Mouse (Mus musculus) embryonic facial prominence, embryonic 14.5 days (tissue): ENCODE data around the gene Anks1b. TPM values are rescaled to one million over a fixed set of nuclear protein-coding genes. Genes with fewer than 3 reads are reported as not detected.

Experiments used
- ATAC-seq: fragments of 200-750 bp; cut with Nextera tagmentation; 2 replicates; pipeline ENCODE4 v1.8.0; 2017; ENCODE audit warnings: low read depth, moderate number of reproducible peaks, moderate TSS enrichment
- DNase-seq: peaks from one replicate; pipeline ENCODE4 v3.0.0-alpha.2; 2015; ENCODE audit warnings: low spot score
- H3K27ac ChIP-seq: fragments of 300-500 bp; sonication (generic); replicated peaks from 2 replicates; pipeline ENCODE4 v1.5.1; 2014; ENCODE audit warnings: low read depth, mild to moderate bottlenecking, low read length, moderate library complexity
- H3K27me3 ChIP-seq: fragments of 300-500 bp; sonication (generic); replicated peaks from 2 replicates; pipeline ENCODE4 v1.6.1; 2014; ENCODE audit warnings: low read length; ENCODE audit not compliant: control insufficient read depth, insufficient read depth
- H3K36me3 ChIP-seq: fragments of 300-500 bp; sonication (generic); 2 replicates; pipeline ENCODE4 v1.6.1; 2014; ENCODE audit warnings: low read length, mixed read lengths; ENCODE audit not compliant: control insufficient read depth, insufficient read depth
- H3K4me1 ChIP-seq: fragments of 300-500 bp; sonication (generic); 2 replicates; pipeline ENCODE4 v1.6.1; 2014; ENCODE audit warnings: antibody characterized with exemption, low read length; ENCODE audit not compliant: control insufficient read depth, insufficient read depth
- H3K4me2 ChIP-seq: fragments of 300-500 bp; sonication (generic); 2 replicates; pipeline ENCODE4 v1.6.1; 2014; ENCODE audit warnings: low read depth, mild to moderate bottlenecking, low read length, moderate library complexity, mixed read lengths
- H3K4me3 ChIP-seq: fragments of 300-500 bp; sonication (generic); 2 replicates; pipeline ENCODE4 v1.5.1; 2014; ENCODE audit warnings: low read depth, mild to moderate bottlenecking, low read length
- H3K9ac ChIP-seq: fragments of 300-500 bp; sonication (generic); 2 replicates; pipeline ENCODE4 v1.6.1; 2014; ENCODE audit warnings: low read depth, mild to moderate bottlenecking, low read length, moderate library complexity, mixed read lengths
- H3K9me3 ChIP-seq: fragments of 300-500 bp; sonication (generic); 2 replicates; pipeline ENCODE4 v1.6.1; 2016; ENCODE audit warnings: low read length; ENCODE audit not compliant: control insufficient read depth
- WGBS: fragments of 180-500 bp; shearing (Covaris S2); extraction: QIAGEN DNeasy Blood & Tissue Kit; methylation state at CpG from one replicate; pipeline ENCODE4 v1.1.7; 2014; 5-methylcytosine and 5-hydroxymethylcytosine counted together
- polyA plus RNA-seq: library from polyadenylated mRNA; unstranded; fragments of >200 nt; fragmentation: Nextera tagmentation; extraction: Ambion mirVana; gene quantifications from 2 replicates; pipeline ENCODE4 v1.2.1, GENCODE M21; 2014

Gene Anks1b
- polyA plus RNA-seq, 1 experiment from 2014 or later: 2.2 TPM

DNA sequence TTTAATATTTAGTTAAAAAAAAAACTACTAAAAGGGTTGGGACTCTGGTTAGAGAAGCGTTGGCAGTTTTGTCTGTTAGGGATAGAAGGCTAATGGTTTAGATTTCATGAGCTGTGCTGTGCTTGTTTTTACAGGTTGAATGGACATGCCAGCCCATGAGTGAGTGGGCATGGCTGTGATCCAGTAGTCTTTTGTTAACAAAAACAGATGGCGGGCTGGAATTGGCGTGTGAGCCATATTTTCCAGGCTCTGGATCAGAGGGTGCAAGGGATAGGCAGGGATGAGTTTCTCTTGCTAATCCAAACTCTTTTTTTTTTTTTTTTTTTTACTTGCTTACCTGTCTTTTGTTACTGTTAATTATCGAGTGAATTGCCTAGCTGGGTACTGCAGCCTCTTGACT lies 38.6 kb downstream of the Anks1b start:
- no peak for ATAC-seq
- 77% methylated on average over 4 of the region's 4 CpGs for WGBS
- H3K9me3 ChIP-seq: no peaks in the 10 kb centered on the region
- H3K4me2 ChIP-seq: no peak overlapping the region
- no peak overlapping the region for H3K27ac ChIP-seq
- no peak overlapping the region for H3K9ac ChIP-seq
- no peak overlapping the region for H3K4me3 ChIP-seq
- H3K4me1 ChIP-seq: no peaks in the 10 kb centered on the region
- no peak for DNase-seq
- no peaks in the 10 kb centered on the region for H3K36me3 ChIP-seq
- no peaks in the 10 kb centered on the region for H3K27me3 ChIP-seq

DNA sequence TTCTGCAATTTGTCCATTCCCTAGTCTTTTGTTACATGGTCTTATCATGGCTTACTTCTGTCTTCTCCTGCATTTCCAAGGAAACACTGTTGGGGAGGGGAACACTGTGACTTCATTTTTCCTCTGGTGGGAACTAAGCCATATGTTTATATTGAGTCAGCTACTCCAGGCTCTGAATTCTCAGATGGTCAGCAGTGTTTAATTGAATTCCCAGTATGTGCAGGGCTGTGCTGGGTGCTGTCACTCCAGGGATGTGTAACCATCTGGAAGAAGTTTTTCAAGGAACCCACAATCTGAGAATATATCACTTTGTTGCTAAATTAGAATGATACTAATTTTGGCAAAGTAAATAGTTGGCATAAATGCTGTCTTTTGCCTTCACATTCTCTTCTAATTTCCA lies 39.9 kb downstream of the Anks1b start:
- no peaks in the 10 kb centered on the region for H3K9me3 ChIP-seq
- H3K4me3 ChIP-seq: no peak overlapping the region
- no peak overlapping the region for H3K27ac ChIP-seq
- H3K9ac ChIP-seq: no peak overlapping the region
- ATAC-seq (no peak), DNase-seq (no peak)
- no peaks in the 10 kb centered on the region for H3K27me3 ChIP-seq
- no peaks in the 10 kb centered on the region for H3K4me1 ChIP-seq
- no peak overlapping the region for H3K4me2 ChIP-seq
- H3K36me3 ChIP-seq: no peaks in the 10 kb centered on the region

DNA sequence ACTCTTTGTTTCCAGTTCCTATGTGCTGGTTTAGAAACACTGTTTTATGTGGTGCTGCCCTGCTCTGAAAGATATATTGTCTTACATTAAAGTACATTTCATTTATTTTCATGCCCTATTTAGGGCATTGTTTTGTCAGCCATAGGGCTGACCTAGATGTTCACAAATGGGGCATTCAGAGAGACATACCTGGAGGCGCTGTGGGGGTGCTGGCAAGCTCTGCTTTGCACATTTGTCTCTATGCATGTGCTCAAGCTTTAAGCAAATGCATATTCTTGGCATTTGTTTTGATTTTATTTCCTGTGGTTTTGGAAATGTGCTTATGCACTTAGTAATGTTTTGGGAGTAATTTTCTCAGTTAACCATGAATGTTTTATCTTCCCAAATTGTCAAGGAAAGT lies 43.8 kb downstream of the Anks1b start:
- WGBS: 64% methylated on average over 1 of the region's 1 CpGs
- Histone ChIP-seq H3K4me3 (no peak overlapping the region), H3K9ac (no peak overlapping the region), H3K27me3 (no peaks in the 10 kb centered on the region), H3K36me3 (no peaks in the 10 kb centered on the region), H3K4me1 (no peaks in the 10 kb centered on the region), H3K4me2 (no peak overlapping the region), H3K9me3 (no peaks in the 10 kb centered on the region), H3K27ac (no peak overlapping the region)
- DNase-seq (no peak), ATAC-seq (no peak)

DNA sequence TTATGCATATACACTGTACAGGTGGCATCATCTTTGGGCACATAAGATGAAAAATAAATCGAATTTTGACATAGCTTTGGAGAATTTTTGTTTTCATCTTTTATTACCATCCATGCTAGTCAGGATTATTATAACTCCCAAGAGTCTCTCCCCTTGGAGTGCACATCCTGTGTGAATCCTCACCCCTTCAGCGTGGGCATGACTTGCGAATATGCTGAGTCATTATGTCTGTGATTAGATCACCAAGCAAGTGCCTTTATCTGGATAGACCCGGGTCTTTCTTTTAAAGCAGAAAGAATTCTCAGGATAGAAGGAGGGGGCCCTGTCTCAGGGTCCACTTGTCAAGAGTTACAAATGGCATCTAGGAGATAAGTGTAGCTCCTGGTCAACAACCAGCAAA lies 48.7 kb downstream of the Anks1b start:
- Histone ChIP-seq H3K4me1 (no peaks in the 10 kb centered on the region), H3K4me3 (no peak overlapping the region), H3K9me3 (peaks cover 14% of the 10 kb centered on the region; the same call in 1 of the 2 replicates), H3K27ac (no peak overlapping the region), H3K27me3 (no peaks in the 10 kb centered on the region), H3K9ac (no peak overlapping the region), H3K36me3 (no peaks in the 10 kb centered on the region), H3K4me2 (no peak overlapping the region)
- WGBS: 84% methylated on average over 4 of the region's 4 CpGs
- DNase-seq (no peak), ATAC-seq (no peak)

DNA sequence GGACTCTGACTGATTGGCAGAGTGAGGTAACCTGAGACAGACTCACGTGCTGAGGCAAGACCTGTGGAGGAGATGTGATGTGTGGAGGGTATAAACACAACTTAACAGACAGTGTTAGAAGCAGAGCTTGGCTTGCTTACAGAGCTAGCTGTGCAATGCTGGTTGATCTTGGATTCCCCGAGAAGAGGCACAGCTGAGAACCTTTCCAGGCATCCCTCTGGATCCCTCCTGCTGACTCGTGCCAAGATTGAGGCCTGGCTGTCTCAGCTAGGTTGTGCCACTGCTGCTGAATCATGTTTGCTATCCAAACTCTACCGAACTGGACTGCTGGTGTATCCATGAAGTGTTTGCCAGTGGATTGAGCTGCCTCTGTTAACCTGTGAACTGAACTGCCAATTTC lies 68.9 kb downstream of the Anks1b start:
- 64% methylated on average over 4 of the region's 4 CpGs for WGBS
- no peak overlapping the region for H3K27ac ChIP-seq
- no peak overlapping the region for H3K4me3 ChIP-seq
- H3K9ac ChIP-seq: no peak overlapping the region
- no peak for ATAC-seq
- H3K4me1 ChIP-seq: no peaks in the 10 kb centered on the region
- no peaks in the 10 kb centered on the region for H3K27me3 ChIP-seq
- H3K36me3 ChIP-seq: no peaks in the 10 kb centered on the region
- DNase-seq: no peak
- no peak overlapping the region for H3K4me2 ChIP-seq
- H3K9me3 ChIP-seq: no peaks in the 10 kb centered on the region

DNA sequence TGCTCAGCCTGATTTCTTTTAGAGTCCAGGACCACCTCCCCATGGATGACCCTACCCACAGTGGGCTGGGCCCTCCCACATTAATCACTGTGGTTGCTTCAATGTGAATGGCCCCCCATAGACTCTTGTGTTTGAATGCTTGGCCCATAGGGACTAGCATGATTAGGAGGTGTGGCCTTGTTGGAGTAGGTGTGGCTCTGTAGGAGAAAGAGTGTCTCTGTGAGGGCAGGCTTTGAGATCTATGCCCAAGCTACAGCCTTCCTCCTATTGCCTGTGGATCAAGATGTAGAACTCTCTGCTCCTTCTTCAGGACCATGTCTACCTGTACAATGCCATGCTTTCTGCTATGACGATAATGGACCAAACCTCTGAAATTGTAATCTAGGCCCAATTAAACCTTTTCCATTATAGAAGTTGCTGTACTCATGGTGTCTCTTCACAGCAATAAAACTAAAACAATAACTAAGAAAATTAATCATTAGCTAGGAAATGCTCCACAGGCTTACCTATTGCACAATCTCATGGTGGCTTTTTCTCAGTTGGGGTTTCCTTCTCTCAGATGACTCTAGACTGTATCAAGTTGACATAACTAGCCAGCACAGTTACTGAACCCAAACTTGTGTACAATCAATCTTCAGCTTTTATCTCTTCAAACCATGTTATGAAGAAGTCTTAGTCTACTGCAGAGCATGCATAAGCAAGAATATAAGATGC lies 73.5 kb downstream of the Anks1b start:
- Histone ChIP-seq H3K27ac (no peak overlapping the region), H3K36me3 (no peaks in the 10 kb centered on the region), H3K4me2 (no peak overlapping the region), H3K27me3 (no peaks in the 10 kb centered on the region), H3K9me3 (no peaks in the 10 kb centered on the region), H3K4me3 (no peak overlapping the region), H3K4me1 (no peaks in the 10 kb centered on the region), H3K9ac (no peak overlapping the region)
- 95% methylated on average over 1 of the region's 1 CpGs for WGBS
- no peak for ATAC-seq
- DNase-seq: no peak

DNA sequence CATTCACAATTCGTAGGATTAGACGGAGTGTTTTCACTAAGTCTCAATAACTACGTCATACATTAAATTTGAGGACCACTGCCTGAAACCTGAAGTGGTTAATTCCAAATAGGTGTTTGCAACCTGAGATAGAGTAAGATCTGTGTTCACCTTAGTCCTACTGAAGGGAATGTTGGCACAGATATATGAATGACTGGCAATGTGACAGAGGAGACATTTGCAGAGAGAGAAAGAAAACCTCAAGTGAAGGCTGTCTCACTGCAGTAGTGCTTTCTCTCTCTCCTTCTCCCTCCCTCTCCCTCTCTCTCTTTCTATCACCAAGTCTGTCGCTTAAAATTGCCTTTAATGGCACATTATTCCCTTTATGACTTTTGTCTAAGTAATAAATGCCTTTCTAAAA lies 101.1 kb downstream of the Anks1b start:
- WGBS: 80% methylated on average over 4 of the region's 4 CpGs
- no peaks in the 10 kb centered on the region for H3K9me3 ChIP-seq

DNA sequence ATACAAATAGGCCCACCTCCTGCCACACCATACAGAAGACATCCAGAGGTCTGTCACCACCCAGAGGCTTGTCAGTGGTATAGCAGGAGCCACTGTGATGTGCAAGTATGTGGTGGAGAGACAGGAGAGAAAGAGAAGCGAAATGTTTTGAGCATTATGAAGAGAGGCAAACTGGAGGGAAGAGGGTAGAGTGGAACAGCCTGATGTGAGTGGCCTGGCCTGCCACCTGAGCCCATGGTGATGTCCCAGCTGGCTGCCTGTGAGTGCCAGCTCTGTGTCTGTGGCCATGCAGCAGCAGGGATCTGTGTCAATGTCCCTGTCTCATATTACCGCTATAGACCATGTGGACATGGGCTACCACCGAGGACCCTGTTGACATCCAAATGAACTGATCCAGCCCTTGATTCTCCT lies 102.1 kb downstream of the Anks1b start:
- Histone ChIP-seq H3K9ac (no peak overlapping the region), H3K27ac (no peak overlapping the region), H3K36me3 (no peaks in the 10 kb centered on the region), H3K27me3 (no peaks in the 10 kb centered on the region), H3K4me2 (no peak overlapping the region), H3K4me3 (no peak overlapping the region), H3K9me3 (no peaks in the 10 kb centered on the region), H3K4me1 (no peaks in the 10 kb centered on the region)
- DNase-seq (no peak), ATAC-seq (peak; percentile 60; the same call in 1 of the 2 replicates)
- WGBS: 57% methylated on average over 3 of the region's 3 CpGs

More for the DNA sequence above, 101.1 kb downstream of the Anks1b start:
- no peak overlapping the region for H3K4me2 ChIP-seq
- no peak for DNase-seq
- H3K36me3 ChIP-seq: no peaks in the 10 kb centered on the region
- no peak overlapping the region for H3K9ac ChIP-seq
- H3K27ac ChIP-seq: no peak overlapping the region
- no peak overlapping the region for H3K4me3 ChIP-seq
- ATAC-seq: no peak
- no peaks in the 10 kb centered on the region for H3K4me1 ChIP-seq
- no peaks in the 10 kb centered on the region for H3K27me3 ChIP-seq

DNA sequence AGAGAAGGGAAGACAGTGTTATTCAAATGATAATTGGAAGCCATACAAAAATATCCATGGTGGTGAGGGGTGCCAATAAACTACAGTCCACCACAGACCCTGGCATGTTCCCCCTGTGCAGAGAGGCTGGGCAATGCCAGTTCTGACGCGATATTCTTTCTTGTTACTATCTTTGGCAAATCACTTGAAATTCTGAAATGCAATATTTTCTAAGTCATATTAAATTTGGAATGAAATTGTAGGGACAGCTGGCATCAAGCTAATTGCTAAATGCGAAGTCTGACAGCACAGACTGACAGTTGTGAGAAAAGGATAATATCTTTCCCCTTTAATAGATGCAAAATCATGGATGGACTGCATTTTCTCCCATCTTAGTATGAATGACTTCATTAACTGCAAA lies 103.3 kb downstream of the Anks1b start:
- ATAC-seq: no peak
- no peak for DNase-seq
- Histone ChIP-seq H3K36me3 (no peaks in the 10 kb centered on the region), H3K27ac (no peak overlapping the region), H3K4me3 (no peak overlapping the region), H3K27me3 (no peaks in the 10 kb centered on the region), H3K4me1 (no peaks in the 10 kb centered on the region), H3K9me3 (no peaks in the 10 kb centered on the region), H3K9ac (no peak overlapping the region), H3K4me2 (no peak overlapping the region)
- WGBS: 91% methylated on average over 3 of the region's 3 CpGs
